Mouse (Mus musculus) G1E (cell line): ENCODE results near the gene Zeb2.

ENCODE experiments used
- CTCF ChIP-seq: IDR thresholded peaks from 2 replicates; pipeline ENCODE4 v1.5.1; 2012; ENCODE audit warnings: low read depth, low read length, inconsistent platforms, mixed read lengths
- GATA1 ChIP-seq: IDR thresholded peaks from 2 replicates; pipeline ENCODE4 v1.6.1; 2012; ENCODE audit warnings: borderline replicate concordance, low read length, inconsistent platforms, mixed read lengths
- GATA2 ChIP-seq: IDR thresholded peaks from 2 replicates; pipeline ENCODE4 v1.6.1; 2012; ENCODE audit warnings: low read depth, low read length, inconsistent platforms, borderline replicate concordance
- POLR2AphosphoS5 ChIP-seq: IDR thresholded peaks from 2 replicates; pipeline ENCODE4 v1.6.1; 2012; ENCODE audit warnings: low read depth, low read length, inconsistent platforms; ENCODE audit not compliant: insufficient replicate concordance
- TAL1 ChIP-seq: conservative IDR thresholded peaks from 2 replicates; pipeline ENCODE4 v1.6.1; 2012; ENCODE audit warnings: low read depth, low read length, inconsistent platforms, mixed read lengths

DNA sequence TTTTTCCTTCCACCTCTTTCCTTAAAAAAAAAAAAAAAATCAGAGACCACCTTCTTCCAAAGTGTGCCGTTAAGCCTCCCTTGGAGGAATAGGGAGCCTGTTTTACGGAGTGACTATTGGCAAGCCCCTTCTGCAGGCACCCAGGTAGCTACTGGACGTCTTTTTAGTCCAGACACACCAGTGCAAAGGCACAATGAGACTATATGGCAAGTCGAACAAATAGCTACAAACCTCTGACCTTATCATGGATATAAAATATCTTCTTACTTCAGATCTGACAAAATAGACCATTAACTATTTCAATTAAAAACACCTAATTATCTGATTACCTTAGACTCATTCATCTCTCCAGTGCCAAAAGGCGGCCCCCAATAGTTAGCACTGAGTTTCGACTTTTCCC is 2.0 kb downstream of the Zeb2 start:
- TF ChIP-seq CTCF, result no peak
- no peak for TF ChIP-seq TAL1
- TF ChIP-seq POLR2AphosphoS5, result no peak
- TF ChIP-seq GATA1, result no peak
- no peak for TF ChIP-seq GATA2
